Mouse (Mus musculus) liver, embryonic 12.5 days (tissue): Measurements from ENCODE around the gene Med12l. TPM values are rescaled to one million over a fixed set of nuclear protein-coding genes. Genes with fewer than 3 reads are reported as not detected.
"Not testable (repeated sequence)": the region's sequence is repeated elsewhere in the genome, so short reads cannot be mapped to it uniquely, and the experiment has no call there.

Experiments
- ATAC-seq: fragments of 200-750 bp; cut with Nextera tagmentation; 2 replicates; pipeline ENCODE4 v1.8.0; 2017; ENCODE audit warnings: moderate number of reproducible peaks, mild to moderate bottlenecking, moderate library complexity
- H3K27ac ChIP-seq: fragments of 300-500 bp; sonication (generic); 2 replicates; pipeline ENCODE4 v1.5.1; 2016; ENCODE audit warnings: mild to moderate bottlenecking
- H3K27me3 ChIP-seq: fragments of 300-500 bp; sonication (generic); replicated peaks from 2 replicates; pipeline ENCODE4 v1.6.1; 2016; ENCODE audit warnings: mild to moderate bottlenecking, moderate library complexity
- H3K36me3 ChIP-seq: fragments of 300-500 bp; sonication (generic); 2 replicates; pipeline ENCODE4 v1.6.1; 2016; ENCODE audit warnings: mild to moderate bottlenecking, moderate library complexity
- H3K4me1 ChIP-seq: fragments of 300-500 bp; sonication (generic); 2 replicates; pipeline ENCODE4 v1.6.1; 2016
- H3K4me2 ChIP-seq: fragments of 300-500 bp; sonication (generic); 2 replicates; pipeline ENCODE4 v1.6.1; 2016; ENCODE audit warnings: mild to moderate bottlenecking, moderate library complexity
- H3K4me3 ChIP-seq: fragments of 300-500 bp; sonication (generic); 2 replicates; pipeline ENCODE4 v1.5.1; 2016; ENCODE audit warnings: mild to moderate bottlenecking, moderate library complexity
- H3K9ac ChIP-seq: fragments of 300-500 bp; sonication (generic); 2 replicates; pipeline ENCODE4 v1.6.1; 2016; ENCODE audit warnings: mild to moderate bottlenecking, moderate library complexity
- H3K9me3 ChIP-seq: fragments of 300-500 bp; sonication (generic); replicated peaks from 2 replicates; pipeline ENCODE4 v1.6.1; 2016; ENCODE audit warnings: mild to moderate bottlenecking, moderate library complexity
- WGBS: fragments of 180-500 bp; shearing (Covaris S2); methylation state at CpG from one replicate; pipeline ENCODE4 v1.1.7; 2016; ENCODE audit not compliant: insufficient replicate concordance; 5-methylcytosine and 5-hydroxymethylcytosine counted together
- polyA plus RNA-seq: library from polyadenylated mRNA; unstranded; fragments of >200 nt; fragmentation: Nextera tagmentation; extraction: Ambion mirVana; gene quantifications from 2 replicates; pipeline ENCODE4 v1.2.1, GENCODE M21; 2016

The Med12l gene
- polyA plus RNA-seq, 1 experiment from 2014 or later: 2.1 TPM

DNA sequence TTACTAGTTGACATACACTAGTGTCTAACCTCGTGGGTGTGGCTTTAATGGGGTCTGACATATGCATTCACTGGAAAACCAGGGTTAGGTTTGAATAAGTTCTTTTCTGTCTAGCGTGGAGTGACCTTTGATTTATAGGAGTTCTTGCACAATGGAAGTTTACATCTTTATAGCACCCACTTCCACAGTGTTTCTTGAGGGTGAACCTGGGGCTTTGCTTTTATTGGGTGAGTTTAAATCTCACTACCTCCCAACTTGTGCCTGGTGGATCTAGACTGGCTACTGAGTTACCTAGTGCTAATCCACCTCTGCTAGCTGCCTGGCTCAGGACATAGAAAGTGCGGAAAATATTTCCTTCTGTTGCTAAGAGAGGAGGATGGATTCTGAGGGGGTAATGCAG is 106.3 kb downstream of the Med12l start:
- no peaks in the 10 kb centered on the region for H3K27me3 ChIP-seq
- no peak overlapping the region for H3K4me3 ChIP-seq
- no peak overlapping the region for H3K27ac ChIP-seq
- no peaks in the 10 kb centered on the region for H3K36me3 ChIP-seq
- H3K4me1 ChIP-seq: peaks cover 27% of the 10 kb centered on the region
- H3K9ac ChIP-seq: no peak overlapping the region
- H3K9me3 ChIP-seq: no peaks in the 10 kb centered on the region
- no peak for ATAC-seq
- H3K4me2 ChIP-seq: no peak overlapping the region
- 65% methylated on average over 3 of the region's 3 CpGs for whole genome bisulfite sequencing

GRCm38 (mm10) chr3:59113291-59113690 is 107.7 kb downstream of the Med12l start:
- H3K27ac ChIP-seq: peak overlapping the region; percentile 60
- not testable (repeated sequence) for H3K4me2 ChIP-seq, H3K9ac ChIP-seq, ATAC-seq, H3K9me3 ChIP-seq, H3K4me3 ChIP-seq, H3K27me3 ChIP-seq, H3K36me3 ChIP-seq
- 66% methylated on average over 4 of the region's 4 CpGs for WGBS
- H3K4me1 ChIP-seq: peaks cover 30% of the 10 kb centered on the region

- no peak overlapping the region for H3K9ac ChIP-seq
- no peaks in the 10 kb centered on the region for H3K27me3 ChIP-seq
- H3K36me3 ChIP-seq: no peaks in the 10 kb centered on the region
- WGBS: 12% methylated on average over 8 of the region's 8 CpGs
- no peak overlapping the region for H3K4me3 ChIP-seq
- peak overlapping the region; percentile 60 for H3K27ac ChIP-seq
- ATAC-seq: peak; percentile 82
- peak overlapping the region; percentile 20; the same call in 1 of the 2 replicates for H3K4me2 ChIP-seq
- no peaks in the 10 kb centered on the region for H3K9me3 ChIP-seq
- H3K4me1 ChIP-seq: peaks cover 31% of the 10 kb centered on the region
These were observed 108.4 kb downstream of the Med12l start for GRCm38 (mm10) chr3:59113973-59114517.

DNA sequence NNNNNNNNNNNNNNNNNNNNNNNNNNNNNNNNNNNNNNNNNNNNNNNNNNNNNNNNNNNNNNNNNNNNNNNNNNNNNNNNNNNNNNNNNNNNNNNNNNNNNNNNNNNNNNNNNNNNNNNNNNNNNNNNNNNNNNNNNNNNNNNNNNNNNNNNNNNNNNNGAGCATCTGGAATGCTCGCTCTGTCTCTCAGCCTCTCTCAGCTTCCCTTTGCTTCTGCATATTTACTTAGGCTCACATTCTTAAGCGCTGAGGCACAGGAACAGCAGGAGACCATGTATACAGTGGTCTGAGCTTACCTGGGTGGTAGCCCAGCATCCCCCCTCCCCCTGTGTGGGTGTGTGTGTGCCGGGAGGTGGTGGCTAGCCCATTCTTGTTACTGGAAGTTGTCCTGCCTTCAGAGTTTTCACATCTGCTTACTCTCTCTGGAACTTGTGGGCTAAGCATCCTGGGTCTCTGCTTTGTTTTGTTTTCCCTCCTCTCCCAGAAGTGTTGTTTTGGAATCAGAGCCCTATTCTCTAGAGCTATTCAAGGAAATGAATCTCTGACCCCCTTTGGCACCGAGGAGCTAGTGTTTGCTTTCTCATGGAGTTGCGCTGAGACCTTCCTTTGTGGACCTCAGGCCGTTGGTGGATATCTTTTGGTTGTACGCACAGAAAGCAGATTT is 115.6 kb downstream of the Med12l start:
- no peaks in the 10 kb centered on the region for H3K27me3 ChIP-seq
- no peak for ATAC-seq
- 65% methylated on average over 7 of the region's 7 CpGs for WGBS
- no peak overlapping the region for H3K9ac ChIP-seq
- H3K9me3 ChIP-seq: no peaks in the 10 kb centered on the region
- H3K4me2 ChIP-seq: no peak overlapping the region
- no peak overlapping the region for H3K4me3 ChIP-seq
- no peak overlapping the region for H3K27ac ChIP-seq
- H3K4me1 ChIP-seq: peaks cover 45% of the 10 kb centered on the region
- H3K36me3 ChIP-seq: no peaks in the 10 kb centered on the region

DNA sequence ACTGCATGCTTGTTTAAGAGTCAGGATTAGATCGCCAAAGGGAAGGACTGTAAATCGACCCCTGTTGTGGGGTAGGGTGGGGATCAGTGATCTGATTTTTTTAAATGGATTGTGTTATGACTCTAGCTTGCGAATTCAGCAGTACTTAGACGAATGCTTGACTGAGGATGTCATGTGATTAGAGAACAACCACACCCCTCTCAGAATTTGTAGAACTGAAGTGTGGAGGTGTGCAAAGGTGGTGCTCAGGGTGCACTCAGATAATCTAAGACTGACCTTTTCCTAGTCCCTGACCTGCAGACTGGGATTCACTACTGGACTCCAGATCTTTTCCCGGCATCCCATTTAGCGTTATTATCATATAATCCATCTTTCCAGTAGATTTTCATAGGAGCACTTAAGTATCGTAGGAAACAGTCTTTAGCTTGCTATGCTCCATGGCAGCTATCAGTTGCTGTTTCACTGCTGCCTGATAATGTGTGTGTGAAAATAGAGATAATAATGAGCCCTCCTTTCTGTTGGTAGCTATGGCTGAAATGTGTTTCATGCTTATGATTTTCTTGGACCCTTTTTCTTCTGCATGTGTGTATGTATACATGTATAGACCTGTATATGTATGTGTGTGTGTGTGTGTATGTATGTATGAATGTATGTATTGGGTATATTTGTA is 116.3 kb downstream of the Med12l start:
- Histone ChIP-seq H3K9me3 (no peaks in the 10 kb centered on the region), H3K27me3 (no peaks in the 10 kb centered on the region), H3K4me3 (no peak overlapping the region), H3K9ac (no peak overlapping the region), H3K4me2 (0 out of 2 replicates have a peak overlapping the region, but pooled peaks have one; percentile 9), H3K27ac (no peak overlapping the region), H3K4me1 (peaks cover 45% of the 10 kb centered on the region), H3K36me3 (no peaks in the 10 kb centered on the region)
- 46% methylated on average over 7 of the region's 7 CpGs for WGBS
- ATAC-seq: no peak

DNA sequence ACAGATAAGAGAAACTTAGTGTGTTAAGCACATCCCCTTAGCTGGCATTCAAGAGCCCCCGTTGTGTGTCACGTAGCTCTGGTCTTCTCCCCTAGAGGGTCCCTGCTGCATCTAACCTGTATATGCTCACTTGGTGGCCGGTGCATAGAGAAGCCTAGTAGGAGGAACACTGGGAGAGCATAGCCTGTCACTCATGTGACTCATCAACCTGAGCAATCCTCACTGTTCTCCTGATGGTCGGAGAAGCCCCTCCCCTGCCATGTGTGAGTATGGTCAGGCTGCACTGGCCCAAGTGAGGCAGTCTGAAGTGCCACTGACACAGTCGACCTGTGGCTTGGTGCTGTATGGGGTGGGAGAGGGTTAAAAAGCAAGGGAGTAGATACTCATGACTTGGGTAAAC is 119.4 kb downstream of the Med12l start:
- ATAC-seq: peak; percentile 35; the same call in 1 of the 2 replicates
- 40% methylated on average over 5 of the region's 5 CpGs for WGBS

GRCm38 (mm10) chr3:59125783-59126555 is 120.3 kb downstream of the Med12l start:
- WGBS: 43% methylated on average over 7 of the region's 7 CpGs
- Histone ChIP-seq H3K9ac (no peak overlapping the region), H3K36me3 (no peaks in the 10 kb centered on the region), H3K27me3 (no peaks in the 10 kb centered on the region), H3K4me3 (no peak overlapping the region), H3K4me2 (no peak overlapping the region), H3K9me3 (no peaks in the 10 kb centered on the region), H3K4me1 (peaks cover 48% of the 10 kb centered on the region), H3K27ac (peak overlapping the region; percentile 25; the same call in 1 of the 2 replicates)
- peak; percentile 25; the same call in 1 of the 2 replicates for ATAC-seq

More for the DNA sequence above, 119.4 kb downstream of the Med12l start:
- H3K36me3 ChIP-seq: no peaks in the 10 kb centered on the region
- H3K4me3 ChIP-seq: no peak overlapping the region
- H3K4me2 ChIP-seq: no peak overlapping the region
- H3K9me3 ChIP-seq: no peaks in the 10 kb centered on the region
- no peak overlapping the region for H3K27ac ChIP-seq
- peaks cover 42% of the 10 kb centered on the region for H3K4me1 ChIP-seq
- no peak overlapping the region for H3K9ac ChIP-seq
- H3K27me3 ChIP-seq: no peaks in the 10 kb centered on the region

DNA sequence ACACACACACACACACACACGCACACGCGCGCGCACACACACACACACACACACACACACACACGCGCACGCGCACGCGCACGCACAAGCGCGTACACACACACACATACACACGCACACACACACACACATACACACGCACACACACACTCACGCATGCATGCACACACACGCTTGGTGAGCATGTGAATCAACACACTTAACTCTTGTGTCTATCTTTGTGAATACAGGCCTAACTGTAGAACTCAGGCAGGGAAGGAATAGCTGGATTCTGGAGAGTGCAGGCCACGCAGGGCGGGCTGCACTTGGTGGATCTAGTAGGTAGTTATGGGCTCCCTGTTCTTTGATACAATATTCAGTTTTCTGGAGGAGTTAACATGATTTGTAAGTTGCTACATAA is 123.1 kb downstream of the Med12l start:
- peaks cover 57% of the 10 kb centered on the region for H3K4me1 ChIP-seq
- H3K36me3 ChIP-seq: no peaks in the 10 kb centered on the region
- no peaks in the 10 kb centered on the region for H3K27me3 ChIP-seq
- no peak overlapping the region for H3K9ac ChIP-seq
- WGBS: 76% methylated on average over 20 of the region's 20 CpGs
- no peak overlapping the region for H3K4me3 ChIP-seq
- ATAC-seq: no peak
- no peaks in the 10 kb centered on the region for H3K9me3 ChIP-seq
- H3K4me2 ChIP-seq: no peak overlapping the region
- no peak overlapping the region for H3K27ac ChIP-seq

GRCm38 (mm10) chr3:59129547-59129946 is 123.9 kb downstream of the Med12l start:
- 75% methylated on average over 3 of the region's 3 CpGs for WGBS
- H3K4me3 ChIP-seq: no peak overlapping the region
- no peaks in the 10 kb centered on the region for H3K36me3 ChIP-seq
- H3K9me3 ChIP-seq: no peaks in the 10 kb centered on the region
- no peak overlapping the region for H3K27ac ChIP-seq
- ATAC-seq: no peak
- H3K4me2 ChIP-seq: peak overlapping the region; percentile 8; the same call in 1 of the 2 replicates
- no peaks in the 10 kb centered on the region for H3K27me3 ChIP-seq
- no peak overlapping the region for H3K9ac ChIP-seq
- H3K4me1 ChIP-seq: peaks cover 55% of the 10 kb centered on the region

- Histone ChIP-seq H3K36me3 (no peaks in the 10 kb centered on the region), H3K9me3 (no peaks in the 10 kb centered on the region), H3K4me2 (peak overlapping the region; percentile 44), H3K4me3 (no peak overlapping the region; the same call in 1 of the 2 replicates), H3K27me3 (no peaks in the 10 kb centered on the region), H3K4me1 (peaks cover 46% of the 10 kb centered on the region), H3K27ac (no peak overlapping the region), H3K9ac (no peak overlapping the region)
- ATAC-seq: peak; percentile 50; the same call in 1 of the 2 replicates
- 28% methylated on average over 8 of the region's 8 CpGs for WGBS
These were observed 124.8 kb downstream of the Med12l start for GRCm38 (mm10) chr3:59130431-59130830.

GRCm38 (mm10) chr3:59131081-59131480 is 125.5 kb downstream of the Med12l start:
- Histone ChIP-seq H3K4me3 (no peak overlapping the region), H3K27me3 (no peaks in the 10 kb centered on the region), H3K4me1 (peaks cover 44% of the 10 kb centered on the region), H3K9me3 (no peaks in the 10 kb centered on the region), H3K27ac (no peak overlapping the region), H3K4me2 (no peak overlapping the region), H3K9ac (no peak overlapping the region), H3K36me3 (no peaks in the 10 kb centered on the region)
- no peak for ATAC-seq
- WGBS: 68% methylated on average over 4 of the region's 4 CpGs

DNA sequence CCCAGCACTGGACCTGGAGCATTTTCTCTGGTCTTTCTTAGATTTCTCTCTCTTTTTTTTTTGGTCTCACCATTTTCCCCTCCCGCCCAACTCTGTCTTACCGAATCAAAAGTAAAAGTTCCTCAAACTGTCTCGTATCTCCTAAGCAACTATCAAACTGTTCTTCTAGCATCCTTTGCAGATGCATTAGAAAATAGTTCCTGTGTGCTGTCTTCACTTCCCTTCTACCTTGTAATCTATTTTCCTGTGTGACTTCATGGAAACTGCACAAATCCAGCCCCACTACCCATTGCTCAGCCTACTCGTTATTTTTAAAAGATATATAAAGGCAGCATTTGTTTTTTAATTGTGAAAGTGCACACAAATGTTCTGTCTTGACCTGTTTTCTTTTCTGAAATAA is 126.3 kb downstream of the Med12l start:
- WGBS: 51% methylated on average over 4 of the region's 4 CpGs
- Histone ChIP-seq H3K9me3 (no peaks in the 10 kb centered on the region), H3K36me3 (no peaks in the 10 kb centered on the region), H3K4me1 (peaks cover 42% of the 10 kb centered on the region), H3K27ac (no peak overlapping the region), H3K27me3 (no peaks in the 10 kb centered on the region), H3K4me3 (no peak overlapping the region), H3K9ac (no peak overlapping the region), H3K4me2 (no peak overlapping the region)
- no peak for ATAC-seq
